Mouse (Mus musculus): ENCODE measurements around the gene 1700010B08Rik.
"Not testable (repeated sequence)": the region's sequence is repeated elsewhere in the genome, so short reads cannot be mapped to it uniquely, and the experiment has no call there.

The 1700010B08Rik gene

DNA sequence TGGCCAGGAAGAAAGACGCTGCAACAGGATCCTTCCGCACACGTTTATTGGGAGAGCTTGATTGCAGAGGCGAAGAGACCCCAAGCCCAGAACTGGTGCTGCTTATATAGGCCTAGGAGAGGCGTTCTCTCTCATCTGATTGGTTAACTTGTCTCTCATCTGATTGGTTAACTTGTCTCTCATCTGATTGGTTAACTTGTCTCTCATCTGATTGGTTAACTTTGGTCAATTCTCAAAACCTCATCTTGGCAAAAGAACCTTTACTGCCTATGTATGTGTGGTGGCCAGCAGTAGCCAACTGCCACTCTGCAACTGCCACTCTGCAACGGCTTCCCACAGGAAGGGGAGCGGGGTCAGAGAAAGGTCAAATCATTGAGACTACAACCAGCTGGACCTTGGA, at the start of gene 1700010B08Rik:
1700010B08Rik (plus strand) TSS at position 301 of the 400 bp plus-strand sequence.
- DNase-seq = not testable (repeated sequence)

DNA sequence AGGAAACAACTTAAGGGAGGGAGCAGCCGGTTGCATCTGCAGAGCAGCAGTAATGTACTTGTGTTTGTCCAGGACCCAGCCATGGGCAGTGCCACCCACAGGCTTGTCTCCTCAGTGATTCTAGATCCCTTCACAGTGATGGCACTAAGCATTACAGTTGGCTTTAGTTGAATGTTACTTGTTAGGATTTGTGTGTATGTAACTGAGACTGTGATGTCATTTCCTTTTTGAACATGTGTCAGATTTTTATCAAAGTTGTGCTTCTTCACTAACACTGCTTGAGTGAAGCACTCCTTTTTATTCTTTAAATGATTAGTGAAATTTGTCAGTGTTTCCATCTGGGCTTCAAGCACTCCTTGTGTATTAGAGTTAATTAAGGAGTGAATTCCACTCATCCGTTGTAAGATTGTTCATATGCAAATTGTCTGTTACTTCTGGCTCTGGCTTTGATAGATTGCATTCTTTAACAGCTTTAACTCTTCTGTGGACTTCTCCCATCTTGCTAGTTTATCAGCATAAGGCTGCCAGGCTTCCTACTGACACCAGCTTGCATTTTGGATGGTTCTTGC, 46.8 kb upstream of the 1700010B08Rik start:
- no peak for DNase-seq

DNA sequence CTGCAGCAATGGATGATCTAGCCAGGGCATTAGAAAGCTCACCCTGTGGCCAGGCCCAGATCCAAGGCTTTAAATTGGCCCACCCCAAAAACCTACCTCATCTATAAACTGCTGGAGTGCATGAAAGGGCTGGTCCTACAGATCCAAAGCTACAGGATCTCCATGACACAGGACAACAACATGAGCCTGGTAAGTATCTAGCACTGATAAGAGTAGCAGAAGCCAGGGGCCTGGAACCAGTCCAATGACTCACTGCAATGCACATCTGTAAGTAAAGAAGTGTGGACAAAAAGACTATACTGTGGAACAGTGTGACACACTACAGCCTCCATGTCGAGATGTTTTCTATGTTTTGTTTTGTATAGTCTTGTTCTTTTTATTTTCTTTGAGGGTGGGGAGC, 45.7 kb upstream of the 1700010B08Rik start:
- no peak for DNase-seq

DNA sequence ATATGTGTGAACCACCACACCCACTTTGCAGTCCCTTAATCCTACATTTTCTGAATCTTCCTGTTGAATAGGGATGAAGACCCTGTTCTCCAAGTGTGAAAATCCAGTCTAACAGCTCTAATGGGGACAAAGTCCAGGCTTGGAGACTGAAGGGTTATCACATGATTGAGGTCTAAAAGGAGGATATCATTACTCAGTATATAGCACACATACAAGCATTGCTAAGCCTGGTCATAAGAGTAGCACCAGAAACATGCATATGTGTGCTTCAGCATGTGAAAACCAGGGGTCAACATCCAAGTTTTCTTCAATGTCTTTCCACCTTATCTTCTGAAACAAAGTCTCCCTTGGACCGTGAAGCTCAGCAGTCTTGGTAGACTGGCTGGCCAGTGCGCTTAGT, 40.6 kb upstream of the 1700010B08Rik start:
- no peak for DNase-seq

DNA sequence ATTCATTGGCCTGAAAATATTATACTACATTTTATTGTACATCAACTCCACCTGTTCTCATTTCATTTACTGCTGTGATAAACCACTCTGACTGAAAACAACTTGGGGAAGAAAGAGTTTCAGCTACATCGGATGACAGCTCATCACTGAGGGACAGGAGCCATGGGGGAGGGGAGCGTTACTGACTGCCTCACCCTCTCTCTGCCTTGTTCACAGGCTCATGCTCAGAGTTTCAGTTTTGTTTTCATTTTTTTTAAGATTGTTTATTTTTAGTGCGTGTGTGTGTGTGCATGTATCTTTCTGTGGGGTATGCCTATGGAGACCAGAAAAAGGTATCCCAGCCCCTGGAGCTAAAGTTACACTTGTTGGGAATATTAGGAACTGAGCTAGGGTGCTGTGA, 40.0 kb upstream of the 1700010B08Rik start:
- peak; percentile 65 for DNase-seq

DNA sequence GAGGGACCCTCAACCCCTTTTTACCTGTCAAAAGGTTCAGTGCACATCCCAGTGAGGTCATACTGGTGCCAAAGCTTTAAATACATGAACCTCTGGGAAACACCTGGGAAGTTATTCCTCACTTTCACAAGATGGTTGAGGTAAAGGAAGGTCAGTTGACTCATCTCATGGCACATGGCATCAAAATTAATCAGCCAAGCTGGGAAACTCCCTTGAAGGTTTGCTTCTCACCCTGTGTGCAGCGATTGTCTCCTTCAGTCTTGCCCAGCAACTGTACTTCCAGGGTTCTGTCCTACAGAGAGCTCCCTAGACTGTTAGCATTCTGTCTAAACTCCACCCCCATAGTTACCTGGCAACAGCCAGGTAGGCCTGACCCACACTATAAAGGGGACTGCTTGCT, 39.1 kb upstream of the 1700010B08Rik start:
- DNase-seq = no peak

DNA sequence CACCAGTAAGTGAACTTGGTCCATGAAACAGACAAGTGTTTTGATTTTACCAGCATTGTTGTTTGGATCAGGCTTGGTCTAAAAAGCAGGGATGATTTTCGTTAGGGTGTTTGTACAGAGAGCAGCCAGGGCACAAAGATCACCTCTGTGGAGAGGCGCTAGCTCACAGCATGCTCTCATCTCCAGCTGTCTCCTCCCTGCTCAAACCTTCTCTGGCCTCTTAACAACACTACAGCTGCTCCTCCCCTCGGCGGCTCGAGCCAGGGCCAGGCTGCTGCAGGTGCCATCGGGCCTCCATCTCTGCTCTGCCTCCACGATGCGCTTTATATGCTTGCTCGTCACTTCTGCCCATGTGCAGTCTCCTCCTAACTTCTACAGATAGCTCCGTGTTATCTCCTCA, 36.4 kb upstream of the 1700010B08Rik start:
- no peak for DNase-seq

DNA sequence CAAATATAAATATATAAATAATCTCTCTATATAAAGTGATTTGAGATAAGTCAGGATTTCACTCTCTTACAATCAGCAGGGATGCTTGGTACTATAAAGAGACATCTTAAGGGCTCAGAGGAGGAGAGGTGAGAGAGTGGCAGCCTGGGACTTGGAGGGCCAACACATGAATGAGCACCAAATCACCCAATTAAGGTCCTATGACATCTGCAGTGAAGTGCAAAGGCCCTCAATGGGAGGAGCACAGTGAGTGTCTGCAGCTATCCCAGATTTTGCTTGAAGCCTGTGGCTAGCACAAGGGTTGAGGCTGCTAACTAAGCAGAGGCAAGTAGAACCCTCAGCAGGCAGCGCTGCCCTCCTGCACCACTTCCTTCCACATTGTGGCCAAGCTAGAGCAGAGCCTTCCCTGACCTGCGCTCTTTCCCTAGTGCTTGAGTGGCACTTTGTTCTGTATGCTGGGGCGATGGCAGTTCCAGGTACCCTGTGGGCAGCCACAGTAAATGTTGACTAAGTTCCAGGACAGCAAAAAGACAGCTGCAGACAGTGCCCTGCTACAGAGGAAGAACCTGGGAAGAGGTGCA, 33.3 kb upstream of the 1700010B08Rik start:
- peak; percentile 22 for DNase-seq

DNA sequence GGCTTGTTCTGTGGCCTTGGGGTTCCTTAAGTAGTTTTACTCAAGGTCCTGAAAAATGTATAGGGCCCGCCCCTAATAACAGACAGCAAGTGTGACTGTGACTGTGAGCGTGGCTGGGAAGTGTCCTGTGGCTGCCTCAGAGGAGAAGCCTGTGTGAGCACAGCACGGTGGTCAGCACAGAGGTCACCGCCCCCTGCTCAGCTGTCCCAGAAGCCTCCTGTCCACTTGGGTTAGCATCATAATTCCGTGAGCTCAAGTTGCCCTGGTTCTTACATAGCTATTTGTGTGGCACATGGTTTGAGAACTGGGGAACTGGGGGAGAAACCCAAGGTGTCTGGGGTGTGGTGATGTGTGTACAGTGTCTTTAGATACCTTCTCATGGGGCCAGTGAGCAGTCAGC, 31.9 kb upstream of the 1700010B08Rik start:
- DNase-seq = no peak

DNA sequence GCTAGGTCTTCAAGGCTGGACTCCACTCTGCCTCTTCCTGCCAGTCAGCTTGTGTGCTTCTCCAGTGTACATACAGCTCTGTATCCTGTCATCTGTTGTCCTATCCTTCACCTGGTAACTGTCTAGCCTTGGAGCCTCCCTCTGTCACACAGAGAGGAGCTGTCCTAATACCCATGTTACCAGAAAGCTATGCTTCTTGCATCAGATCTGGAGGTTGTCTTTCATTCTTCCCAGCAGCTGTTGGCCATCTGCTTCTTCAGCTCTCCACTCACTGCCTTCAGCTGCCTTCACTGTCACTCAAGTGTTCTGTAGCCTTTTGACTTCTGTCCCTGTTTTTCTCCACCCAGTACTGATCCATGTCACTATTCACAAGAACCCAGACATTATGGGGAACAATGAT, 29.4 kb upstream of the 1700010B08Rik start:
- DNase-seq = no peak

DNA sequence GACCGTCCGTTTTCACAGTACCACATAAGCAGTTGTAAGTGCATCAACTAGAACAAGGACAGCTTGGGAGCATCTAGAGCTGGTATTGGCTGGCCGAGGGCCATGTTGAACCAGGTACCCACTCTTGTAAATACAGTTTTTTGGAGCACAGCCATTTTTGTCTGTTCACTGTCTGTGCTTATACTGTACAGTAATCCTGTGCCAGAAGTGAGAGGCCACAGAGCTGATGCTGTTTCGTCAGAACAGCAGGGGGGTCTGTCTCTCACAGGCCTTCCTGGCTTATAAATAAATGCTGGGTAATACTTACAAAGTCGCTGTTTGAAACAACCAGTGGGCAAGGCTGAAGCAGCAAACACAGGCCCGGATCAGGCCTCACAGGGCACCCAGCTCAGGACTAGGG, 27.5 kb upstream of the 1700010B08Rik start:
- DNase-seq = no peak

DNA sequence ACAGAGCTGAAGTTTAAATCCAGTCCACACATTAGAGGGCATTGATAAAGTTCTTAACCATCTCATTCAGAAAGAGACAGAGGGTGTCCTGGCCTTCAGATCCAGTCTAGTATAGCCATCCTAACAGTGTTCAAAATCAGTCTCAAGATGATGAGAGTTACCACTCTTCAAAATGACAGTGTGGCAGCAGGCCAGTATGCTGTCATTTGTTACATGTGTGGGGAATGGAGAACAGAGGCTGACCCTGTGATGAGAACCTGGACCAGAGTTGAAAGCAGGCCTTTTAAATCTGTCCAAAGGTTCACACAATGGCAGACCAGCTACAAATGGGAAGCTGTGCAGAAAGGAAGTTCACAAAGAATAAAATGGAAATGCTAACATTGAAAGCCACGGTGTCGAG, 26.5 kb upstream of the 1700010B08Rik start:
- DNase-seq = no peak

DNA sequence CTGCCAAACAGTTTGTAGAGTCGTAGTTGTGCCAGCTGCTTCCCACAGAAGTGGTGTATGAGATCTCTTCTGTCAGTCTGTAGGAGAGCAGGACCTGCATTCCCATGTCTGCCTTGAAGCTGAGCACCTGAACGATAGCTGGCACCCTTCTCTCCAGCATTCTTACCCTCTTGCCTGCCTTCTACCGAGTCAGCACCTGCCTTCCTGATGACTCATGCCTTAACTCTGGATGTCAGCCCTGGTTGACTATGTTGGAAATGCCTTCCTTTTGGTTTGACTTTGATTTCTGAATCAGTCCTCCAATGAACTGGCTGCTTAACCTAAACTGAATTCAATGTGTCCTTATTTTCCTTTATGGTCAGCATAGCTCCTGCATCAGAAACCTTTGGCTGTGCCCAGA, 20.4 kb upstream of the 1700010B08Rik start:
- no peak for DNase-seq

DNA sequence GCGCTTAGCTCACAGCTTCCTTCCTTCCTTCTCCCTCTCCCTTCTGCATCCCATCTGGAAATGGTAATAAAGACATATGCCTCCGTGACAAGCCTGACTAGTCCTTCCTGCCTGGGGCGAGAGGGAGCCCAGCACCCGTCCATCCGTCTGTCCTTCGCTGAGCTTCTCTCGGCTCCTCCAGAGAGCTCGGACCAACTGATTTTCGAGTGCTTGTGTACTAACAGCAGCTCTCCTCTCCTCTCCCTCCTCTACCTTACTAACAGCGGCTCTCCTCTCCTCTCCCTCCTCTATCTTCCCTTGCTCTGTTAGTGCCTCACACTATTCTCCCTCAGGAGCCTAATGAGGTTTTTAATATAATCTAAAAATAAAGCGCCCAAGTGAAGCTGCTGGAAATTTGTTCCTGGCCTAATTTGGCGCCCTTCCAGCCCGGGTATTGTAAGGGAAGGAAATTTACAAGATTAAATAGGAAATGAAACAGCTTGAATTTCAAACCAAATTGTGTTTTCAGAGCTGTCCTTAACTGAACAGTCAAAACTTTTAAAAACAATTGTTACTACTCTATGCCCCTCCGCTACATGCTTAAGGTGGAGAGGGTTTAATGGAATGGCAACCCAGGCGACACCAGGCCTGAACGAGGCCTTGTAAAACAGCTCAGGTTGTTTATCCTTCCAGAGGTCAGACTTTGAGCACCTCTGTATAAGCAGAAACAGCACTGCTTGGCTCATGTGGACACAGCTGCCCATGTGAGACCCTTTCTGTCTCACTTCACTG, 16.9 kb upstream of the 1700010B08Rik start:
- DNase-seq = no peak

DNA sequence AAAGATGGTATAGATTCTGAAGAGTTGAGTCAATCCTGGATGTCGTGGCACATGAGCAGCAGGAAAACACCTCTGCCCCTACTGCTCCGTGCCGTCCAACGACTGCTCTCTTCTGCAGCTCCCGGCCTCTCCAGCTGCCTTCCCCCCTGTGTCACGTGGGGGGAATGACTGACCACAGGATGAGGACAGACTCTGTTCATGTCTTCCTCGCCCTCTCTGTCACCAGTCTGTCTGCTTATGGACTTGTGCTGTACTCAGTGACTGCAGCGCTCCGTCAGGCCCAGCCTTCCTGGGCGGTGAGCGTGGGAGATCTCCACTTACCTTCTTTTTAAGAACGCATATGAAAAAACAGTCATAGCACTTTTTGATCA, 16.4 kb upstream of the 1700010B08Rik start:
- no peak for DNase-seq

DNA sequence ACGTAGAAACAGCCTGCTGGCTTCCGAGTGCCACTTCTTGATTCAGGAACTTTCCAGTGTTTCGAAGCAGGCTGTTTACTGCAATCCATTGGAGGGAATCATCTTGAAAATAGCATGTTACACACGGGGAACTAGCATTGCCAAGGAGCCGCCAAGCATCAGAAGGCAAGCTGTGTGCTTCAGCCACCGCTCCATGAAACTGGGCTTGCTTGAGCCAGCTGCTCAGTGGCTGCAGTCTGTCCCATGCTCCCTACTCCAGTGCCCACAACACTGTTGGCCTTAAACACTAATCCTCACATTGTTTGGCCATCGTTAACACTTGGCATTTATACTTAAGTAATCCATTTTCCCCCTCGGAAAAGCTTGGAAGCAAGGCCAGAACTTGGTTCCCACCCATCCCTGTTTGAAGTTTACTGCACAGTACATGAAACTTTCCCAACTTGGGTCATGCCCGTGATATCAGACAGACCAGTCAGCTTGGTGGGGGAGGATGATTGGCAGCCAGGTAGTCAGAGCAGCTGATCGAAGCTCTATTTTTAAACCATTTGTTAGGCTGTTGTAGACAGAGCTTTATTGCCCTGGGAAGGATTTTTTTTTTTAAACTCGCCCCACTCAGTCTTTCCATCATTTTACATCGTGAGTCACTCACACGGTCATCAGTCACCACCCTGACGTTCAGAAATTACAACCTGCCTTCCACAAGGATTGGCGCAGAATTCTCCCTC, 13.2 kb upstream of the 1700010B08Rik start:
- DNase-seq = no peak

DNA sequence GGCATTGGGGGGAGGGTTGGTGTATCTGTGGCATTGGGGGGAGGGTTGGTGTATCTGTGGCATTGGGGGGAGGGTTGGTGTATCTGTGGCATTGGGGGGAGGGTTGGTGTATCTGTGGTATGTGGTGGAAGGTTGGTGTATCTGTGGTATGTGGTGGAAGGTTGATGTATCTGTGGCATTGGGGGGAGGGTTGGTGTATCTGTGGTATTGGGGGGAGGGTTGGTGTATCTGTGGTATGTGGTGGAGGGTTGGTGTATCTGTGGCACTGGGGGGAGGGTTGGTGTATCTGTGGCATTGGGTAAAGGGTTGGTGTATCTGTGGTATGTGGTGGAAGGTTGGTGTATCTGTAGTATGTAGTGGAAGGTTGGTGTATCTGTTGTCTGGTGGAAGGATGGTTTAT, 11.6 kb upstream of the 1700010B08Rik start:
- DNase-seq = not testable (repeated sequence)

DNA sequence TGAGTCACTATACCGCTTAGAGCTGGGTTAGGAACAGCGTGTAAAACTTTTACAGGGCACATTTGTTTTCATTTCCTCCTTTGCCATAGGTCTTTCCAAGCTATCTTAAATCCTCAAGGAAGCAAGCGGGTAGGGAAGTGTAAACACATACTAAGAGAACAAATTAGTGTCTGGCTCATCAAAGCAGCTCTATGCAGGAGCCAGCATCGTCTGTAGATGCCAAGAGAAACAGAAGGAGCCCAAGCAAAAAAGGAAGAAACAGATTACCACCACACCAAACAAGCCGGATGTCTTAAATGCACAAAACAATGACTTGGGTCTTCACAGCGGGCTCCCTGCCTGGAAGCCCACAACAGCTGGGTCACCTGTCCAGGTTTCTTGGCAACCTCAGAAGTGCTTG, 9.0 kb upstream of the 1700010B08Rik start:
- DNase-seq = no peak

DNA sequence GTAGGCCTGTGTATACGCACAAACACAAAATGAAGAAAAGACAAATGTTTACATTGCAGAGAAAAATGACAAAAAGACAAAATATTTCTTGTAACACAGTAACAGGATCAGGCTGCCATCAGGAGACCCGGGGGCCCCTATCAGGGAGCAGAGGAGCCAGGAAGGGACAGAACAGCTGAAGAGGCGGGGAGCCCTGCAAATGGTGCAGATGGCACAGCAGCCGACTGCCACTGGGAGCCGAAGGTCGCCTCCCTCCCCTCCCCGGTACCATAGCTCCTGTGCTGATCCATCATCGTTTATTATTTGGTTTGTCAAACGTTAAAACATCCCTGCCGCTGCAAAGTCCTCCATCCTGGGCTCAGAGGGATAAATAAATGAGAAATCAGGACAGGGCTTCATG, 6.6 kb upstream of the 1700010B08Rik start:
- no peak for DNase-seq

DNA sequence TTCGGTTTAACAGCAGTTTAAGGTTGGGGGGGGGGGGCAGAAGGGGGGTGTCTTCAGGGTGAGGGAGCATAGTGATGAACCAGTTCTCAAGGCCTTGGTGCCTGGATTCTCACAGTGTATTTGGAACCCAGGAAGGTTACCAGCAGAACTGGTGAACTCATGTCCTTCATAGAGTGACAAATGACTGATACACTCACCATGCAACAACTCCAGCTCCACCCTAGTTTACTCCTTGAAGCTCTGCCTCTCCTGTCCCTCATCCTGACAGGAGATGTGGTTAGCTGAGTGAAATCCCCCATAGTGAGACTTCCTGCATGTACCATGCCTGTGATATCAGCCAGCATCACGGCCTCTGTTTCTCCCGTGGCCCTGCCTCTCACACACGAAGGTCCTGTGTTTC, 6.0 kb upstream of the 1700010B08Rik start:
- no peak for DNase-seq

DNA sequence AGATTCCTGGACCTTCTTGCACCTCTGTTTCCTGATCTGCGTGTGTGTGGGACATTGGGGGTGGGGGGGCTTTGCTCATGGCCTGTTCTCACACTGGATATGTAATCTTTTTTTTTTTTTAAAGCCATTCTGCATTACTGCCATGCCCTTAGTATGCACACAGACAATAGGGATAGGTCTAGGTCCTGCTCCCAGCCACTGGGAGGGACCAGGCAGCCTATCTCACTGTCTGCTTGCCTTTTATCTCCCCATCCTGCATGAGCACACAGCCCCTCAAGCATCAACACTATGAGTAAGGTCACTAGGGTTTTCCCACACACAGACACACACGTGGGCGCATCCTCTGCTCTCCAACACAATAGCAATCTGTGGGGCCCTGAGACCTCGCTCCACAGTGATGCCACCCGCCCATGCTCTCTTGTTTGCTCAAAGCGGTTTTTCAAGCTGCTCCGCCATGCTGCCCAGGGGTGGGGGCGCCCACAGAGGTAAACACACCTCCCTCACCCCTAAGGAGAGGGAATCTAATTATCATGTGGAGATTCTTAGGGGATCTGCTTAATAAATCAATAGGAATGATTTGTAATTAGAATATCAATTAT, 4.5 kb upstream of the 1700010B08Rik start:
- no peak for DNase-seq

DNA sequence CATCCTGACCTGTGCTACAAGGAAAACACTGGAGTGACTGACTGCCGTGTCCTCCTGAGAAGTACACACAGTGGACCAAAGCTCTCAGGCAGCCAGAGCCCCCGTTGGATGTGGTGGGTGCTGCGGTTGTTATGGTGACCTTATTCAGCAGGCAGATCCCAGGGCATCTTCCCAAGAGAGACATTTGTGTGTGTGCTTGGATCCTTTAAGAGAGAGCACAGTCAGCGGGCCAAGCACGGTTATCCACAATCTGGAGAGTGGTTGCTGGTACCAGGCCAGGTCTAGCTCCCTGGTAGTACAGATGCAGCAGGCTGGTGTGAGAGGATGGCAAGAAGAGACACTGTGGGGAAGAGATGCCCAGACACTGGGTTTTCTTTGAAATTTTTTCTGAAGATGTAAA, 2.2 kb upstream of the 1700010B08Rik start:
- no peak for DNase-seq

DNA sequence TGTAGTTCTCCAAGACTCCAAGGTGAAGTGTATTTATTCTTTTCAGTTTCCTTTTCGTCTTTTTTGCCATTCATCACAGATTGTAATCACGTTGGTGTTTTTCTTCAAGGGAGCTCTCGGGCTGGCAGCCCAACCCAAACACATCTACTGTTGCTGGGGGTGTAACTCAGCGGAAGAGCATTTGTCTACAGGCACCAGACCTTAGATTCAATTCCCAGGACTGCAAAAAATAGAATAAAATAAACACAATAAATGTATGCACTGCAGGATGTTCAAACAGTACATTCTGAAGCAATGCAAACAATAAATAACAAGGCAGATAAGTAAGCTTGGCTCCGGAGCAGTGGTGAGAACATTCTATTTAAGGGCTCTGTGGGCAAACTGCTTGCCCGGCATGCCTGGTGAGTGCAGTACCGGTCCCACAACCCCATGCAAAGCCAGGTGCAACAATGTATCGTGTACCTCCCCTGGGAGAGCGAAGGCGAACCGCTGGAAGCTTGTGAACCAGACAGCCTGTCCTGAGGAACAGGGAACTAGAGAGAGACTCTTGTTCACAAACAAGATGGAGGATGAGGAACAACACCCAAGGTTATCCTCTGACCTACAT, 3.1 kb downstream of the 1700010B08Rik start:
- DNase-seq = no peak

All from thymus, postnatal 4 days (tissue).